Mouse (Mus musculus) Patski (cell line): Measurements from ENCODE around the gene Gm11733. TPM values are rescaled to one million over a fixed set of nuclear protein-coding genes. Genes with fewer than 3 reads are reported as not detected.

ENCODE experiments used
- ATAC-seq: fragments of 100-300 bp; one replicate; pipeline ENCODE4 v1.8.0; 2021
- CTCF ChIA-PET: fragments of 350-600 bp; sonication (Branson Sonifier 250); formaldehyde crosslinking; loops from one replicate; lab custom pipeline; 2022; ENCODE audit warnings: inconsistent platforms; lab: Charles Lee
- POLR2A ChIA-PET: fragments of 350-600 bp; sonication (Branson Sonifier 250); formaldehyde crosslinking; loops from one replicate; lab custom pipeline; 2022; ENCODE audit warnings: antibody characterized with exemption, inconsistent platforms; lab: Charles Lee
- DNase-seq: peaks from one replicate; pipeline ENCODE4 v3.0.0-alpha.2; 2011; ENCODE audit warnings: low read depth, low spot score
- H3K27me3 ChIP-seq: fragments of 371-371 bp; one replicate; pipeline ENCODE4 v1.5.1; 2021
- CTCF ChIP-seq: fragments of 100-300 bp; IDR thresholded peaks from one replicate; pipeline ENCODE4 v1.5.1; 2021
- in situ Hi-C: fragments of 300-500 bp; cut with MboI; formaldehyde crosslinking; loops from 3 replicates; pipeline ENCODE4 v1.11.1; 2018; ENCODE audit warnings: low pct_unique_long_range_greater_than_20kb, mixed read lengths
- polyA plus RNA-seq: library from polyadenylated mRNA; unstranded; gene quantifications from one replicate; pipeline ENCODE4 v1.2.3, GENCODE M21; 2021

The Gm11733 gene
- polyA plus RNA-seq, 1 experiment from 2014 or later: 0.03 TPM

- in situ Hi-C loops: no loop called here
- ChIA-PET POLR2A (no interaction called here), CTCF (no interaction called here)
- DNase-seq (no peak), ATAC-seq (no peak)
- no peaks in the 10 kb centered on the region for H3K27me3 ChIP-seq
- no peak for TF ChIP-seq CTCF
Observed at GRCm38 (mm10) chr11:117478271-117479006, 5.7 kb upstream of the Gm11733 start.

DNA sequence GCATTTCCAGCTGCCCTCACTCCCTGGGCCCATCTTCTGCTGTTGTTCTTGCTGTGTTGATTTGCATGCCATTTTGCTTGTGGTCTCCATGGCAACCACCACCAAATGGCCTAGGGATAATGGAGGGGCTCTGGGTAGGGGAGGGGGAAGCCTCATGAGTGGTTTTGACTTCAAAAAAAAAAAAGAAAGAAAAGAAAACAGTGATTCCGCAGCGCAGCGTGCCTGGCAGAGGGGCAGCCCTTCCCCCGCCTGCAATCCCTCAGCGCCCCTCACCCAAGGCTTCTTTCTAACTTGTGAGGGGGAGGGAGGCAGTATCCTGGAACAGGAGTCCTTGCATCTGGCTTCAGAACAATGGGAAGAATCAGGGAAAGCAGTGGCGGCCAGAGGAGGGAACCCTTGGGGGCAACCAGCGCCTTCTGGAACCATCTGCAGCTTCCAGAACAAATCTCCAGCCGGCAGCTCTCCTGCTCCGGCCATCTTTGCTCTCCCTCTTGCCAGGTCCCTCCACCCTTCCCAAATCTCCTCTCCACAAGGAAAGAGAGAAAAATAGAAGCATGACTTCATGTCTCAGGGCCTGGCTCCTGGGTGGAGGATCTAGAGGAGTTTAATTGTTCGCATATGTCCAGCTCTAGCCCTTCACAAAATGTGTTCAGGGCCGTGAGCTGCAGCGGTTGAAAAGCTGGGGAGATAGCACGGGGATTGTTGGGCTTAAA, 5.0 kb upstream of the Gm11733 start:
- no peaks in the 10 kb centered on the region for H3K27me3 ChIP-seq
- ChIA-PET POLR2A (no interaction called here), CTCF (no interaction called here)
- ATAC-seq (no peak), DNase-seq (no peak)
- in situ Hi-C loops: no loop called here
- TF ChIP-seq CTCF: no peak

DNA sequence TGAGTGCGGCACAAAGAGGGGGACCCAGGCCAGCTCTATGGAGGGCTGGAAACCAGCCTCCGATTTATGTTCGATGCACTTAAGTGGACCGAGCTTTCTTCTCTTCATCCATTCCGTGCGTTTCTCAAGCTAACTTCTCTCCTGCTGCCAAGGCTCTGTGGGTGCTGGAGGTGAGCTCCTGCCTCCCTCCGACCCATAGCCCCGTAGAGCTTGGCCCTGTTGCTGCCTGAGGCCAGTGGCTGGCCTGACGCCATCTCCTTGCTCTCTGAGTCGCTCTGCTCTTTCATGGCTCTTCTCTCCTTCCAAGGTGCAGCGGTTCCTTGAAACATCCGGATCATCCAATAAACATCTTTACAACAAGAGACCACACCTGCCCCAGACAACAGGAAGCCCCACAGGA, 4.4 kb upstream of the Gm11733 start:
- CTCF ChIA-PET: no interaction called here
- no peak for ATAC-seq
- POLR2A ChIA-PET: no interaction called here
- TF ChIP-seq CTCF: no peak
- DNase-seq: no peak
- no peaks in the 10 kb centered on the region for H3K27me3 ChIP-seq
- in situ Hi-C loops: no loop called here

DNA sequence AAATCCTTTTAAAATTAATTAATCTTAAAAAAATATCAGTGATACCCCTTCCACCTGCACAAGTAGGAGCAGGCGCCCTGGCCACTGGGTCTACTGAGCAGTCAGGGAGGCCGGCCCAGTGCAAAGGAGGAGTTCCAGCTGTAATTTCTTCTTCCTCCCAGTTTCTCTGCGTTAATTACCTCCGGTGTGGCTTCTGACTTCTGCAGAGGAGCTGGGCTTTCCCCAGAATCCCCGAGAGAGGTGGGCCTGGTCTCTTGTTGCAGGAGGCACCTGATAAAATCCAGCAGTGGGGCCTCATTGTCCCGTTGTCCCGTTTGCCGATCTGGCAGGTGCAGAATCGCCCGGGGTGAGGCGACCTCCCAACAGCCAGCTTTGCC, 1.9 kb upstream of the Gm11733 start:
- POLR2A ChIA-PET: interaction anchor here (0.5 kb wide), 1 partner anchor 64 kb away, joined by 3 read pairs; no protein-coding TSS in a partner anchor
- in situ Hi-C loops: no loop called here
- CTCF ChIA-PET: no interaction called here
- H3K27me3 ChIP-seq: no peaks in the 10 kb centered on the region
- DNase-seq: no peak
- TF ChIP-seq CTCF: no peak
- ATAC-seq: no peak

- CTCF ChIA-PET: no interaction called here
- no peaks in the 10 kb centered on the region for H3K27me3 ChIP-seq
- POLR2A ChIA-PET: interaction anchor here (0.5 kb wide), 1 partner anchor 64 kb away, joined by 3 read pairs; no protein-coding TSS in a partner anchor
- TF ChIP-seq CTCF: no peak
- in situ Hi-C loops: no loop called here
- DNase-seq (peak; percentile 48), ATAC-seq (peak; percentile 49)
Observed at GRCm38 (mm10) chr11:117482677-117483511, 1.3 kb upstream of the Gm11733 start.

- in situ Hi-C loops: no loop called here
- ATAC-seq (no peak), DNase-seq (no peak)
- ChIA-PET CTCF (no interaction called here), POLR2A (interaction anchor here (0.7 kb wide), 2 partner anchors 533 to 1863 kb away, joined by 3 to 4 read pairs; no protein-coding TSS in a partner anchor)
- TF ChIP-seq CTCF: no peak
- no peaks in the 10 kb centered on the region for H3K27me3 ChIP-seq
Observed at GRCm38 (mm10) chr11:117491408-117492208, 7.4 kb downstream of the Gm11733 start.

- in situ Hi-C loops: no loop called here
- ATAC-seq: no peak
- CTCF ChIA-PET: no interaction called here
Observed at GRCm38 (mm10) chr11:117492209-117492505, 8.0 kb downstream of the Gm11733 start.

GRCm38 (mm10) chr11:117496812-117497211, 12.6 kb downstream of the Gm11733 start:
- CTCF ChIA-PET: no interaction called here
- DNase-seq (no peak), ATAC-seq (no peak)
- TF ChIP-seq CTCF: no peak
- in situ Hi-C loops: no loop called here
- no peaks in the 10 kb centered on the region for H3K27me3 ChIP-seq
- POLR2A ChIA-PET: no interaction called here

More at GRCm38 (mm10) chr11:117492209-117492505, 8.0 kb downstream of the Gm11733 start:
- no peak for DNase-seq
- POLR2A ChIA-PET: no interaction called here
- H3K27me3 ChIP-seq: no peaks in the 10 kb centered on the region
- no peak for TF ChIP-seq CTCF

DNA sequence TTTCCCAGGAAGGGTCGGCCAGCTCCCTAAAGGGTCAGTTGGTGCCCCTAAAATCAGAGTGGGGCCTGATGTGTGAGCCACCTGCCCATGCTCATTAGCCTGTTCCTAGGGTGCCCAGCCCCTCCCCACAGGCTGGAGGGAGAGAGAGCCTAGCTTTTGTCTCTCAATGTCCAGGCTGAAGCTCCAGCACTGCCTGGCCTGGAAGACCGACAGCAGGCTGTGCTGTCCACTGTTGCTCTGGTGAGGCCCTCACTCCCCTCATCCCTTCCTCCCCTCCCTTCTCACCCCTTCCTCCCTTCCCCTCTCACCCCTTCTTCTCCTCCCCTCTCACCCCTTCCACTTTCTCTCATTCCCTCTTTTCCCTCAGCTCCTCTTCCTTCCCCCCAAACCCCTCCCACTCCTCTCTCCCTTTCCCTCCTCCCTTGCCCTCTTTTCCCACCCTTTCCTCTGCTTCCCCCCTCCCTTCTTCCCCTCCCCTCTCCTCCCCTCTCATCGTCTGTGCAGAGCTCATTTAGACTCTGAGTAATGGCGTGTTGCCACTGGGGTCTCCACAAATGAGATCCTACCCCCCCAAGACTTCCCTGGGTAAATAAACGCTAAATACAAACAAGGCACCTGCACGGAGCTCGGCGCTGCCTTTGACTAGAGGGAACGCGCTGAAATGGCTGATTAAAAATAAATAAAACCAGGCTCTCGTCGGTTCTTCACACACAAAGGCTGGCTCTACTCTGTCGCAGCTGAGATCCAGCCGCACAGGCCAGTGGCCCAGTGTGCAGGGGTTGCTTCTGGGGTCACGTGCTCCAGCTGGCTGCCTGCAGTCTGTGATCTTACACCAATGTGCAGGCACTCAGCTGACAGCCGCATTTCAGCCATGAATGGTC, 13.3 kb downstream of the Gm11733 start:
- ChIA-PET CTCF (interaction anchor here (1.1 kb wide), 1 partner anchor 23 kb away, joined by 3 read pairs; no protein-coding TSS in a partner anchor), POLR2A (no interaction called here)
- ATAC-seq (no peak), DNase-seq (no peak)
- TF ChIP-seq CTCF: no peak
- H3K27me3 ChIP-seq: no peaks in the 10 kb centered on the region
- in situ Hi-C loops: no loop called here
